Mouse (Mus musculus) MEL (cell line): ENCODE data around the gene Tet3. TPM values are rescaled to one million over a fixed set of nuclear protein-coding genes. Genes with fewer than 3 reads are reported as not detected.

Experiments
- DNase-seq: peaks from one replicate; pipeline ENCODE4 v3.0.0; 2011; ENCODE audit warnings: low read depth, low spot score
- H3K27ac ChIP-seq: 2 replicates; pipeline ENCODE4 v1.5.1; 2012; ENCODE audit warnings: low read depth, mild to moderate bottlenecking, control low read depth, low read length, moderate library complexity; ENCODE audit not compliant: control insufficient read depth
- H3K27me3 ChIP-seq, 2 experiments: fragments of 150-350 bp in 1 of 2; sonication (generic) in 1 of 2; 2 replicates each; pipeline ENCODE4 v1.6.1; 2012; ENCODE audit warnings: low read length in 2 of 2, mild to moderate bottlenecking in 2 of 2, improper control_type of control experiment in 1 of 2, moderate library complexity in 1 of 2; ENCODE audit not compliant: insufficient read depth in 2 of 2, control insufficient read depth in 1 of 2
- H3K36me3 ChIP-seq, 2 experiments: 2 replicates each; pipeline ENCODE4 v1.6.1; 2012 to 2014; ENCODE audit warnings: low read length in 2 of 2, improper control_type of control experiment in 1 of 2, inconsistent platforms in 1 of 2, mild to moderate bottlenecking in 1 of 2; ENCODE audit not compliant: insufficient read depth in 2 of 2, control insufficient read depth in 1 of 2
- H3K4me1 ChIP-seq, 2 experiments: fragments of 150-350 bp in 1 of 2; sonication (generic) in 1 of 2; 2 replicates each; pipeline ENCODE4 v1.6.1; 2012; ENCODE audit warnings: low read length in 2 of 2, improper control_type of control experiment in 1 of 2, mild to moderate bottlenecking in 1 of 2; ENCODE audit not compliant: insufficient read depth in 2 of 2, control insufficient read depth in 1 of 2
- H3K4me3 ChIP-seq, 2 experiments: fragments of 150-350 bp in 1 of 2; sonication (generic) in 1 of 2; 2 replicates each; pipeline ENCODE4 v1.5.1; 2012; ENCODE audit warnings: low read depth in 2 of 2, low read length in 2 of 2, mild to moderate bottlenecking in 2 of 2, moderate library complexity in 2 of 2, control low read depth in 1 of 2, improper control_type of control experiment in 1 of 2; ENCODE audit not compliant: control insufficient read depth in 1 of 2, insufficient read depth in 1 of 2
- H3K79me2 ChIP-seq: 2 replicates; pipeline ENCODE4 v1.6.1; 2012; ENCODE audit warnings: mild to moderate bottlenecking, low read length, moderate library complexity; ENCODE audit not compliant: control insufficient read depth, poor library complexity, insufficient read depth
- H3K9ac ChIP-seq: 2 replicates; pipeline ENCODE4 v1.6.1; 2012; ENCODE audit warnings: low read depth, mild to moderate bottlenecking, control low read depth, low read length, moderate library complexity; ENCODE audit not compliant: control insufficient read depth, poor library complexity, severe bottlenecking
- H3K9me3 ChIP-seq: fragments of 150-350 bp; sonication (generic); replicated peaks from 2 replicates; pipeline ENCODE4 v1.6.1; 2012; ENCODE audit warnings: mild to moderate bottlenecking, low read length, improper control_type of control experiment, moderate library complexity; ENCODE audit not compliant: insufficient read depth
- CHD1 ChIP-seq: IDR thresholded peaks from 2 replicates; pipeline ENCODE4 v1.6.1; 2012; ENCODE audit warnings: low read depth, mild to moderate bottlenecking, inconsistent platforms, low read length, improper control_type of control experiment
- CHD2 ChIP-seq: IDR thresholded peaks from 2 replicates; pipeline ENCODE4 v1.6.1; 2011; ENCODE audit warnings: low read length, improper control_type of control experiment
- CTCF ChIP-seq, 3 experiments: IDR thresholded peaks in 2 of 3; conservative IDR thresholded peaks in 1 of 3; 2 replicates each; pipeline ENCODE4 v1.5.1; 2011 to 2012; ENCODE audit warnings: low read length in 3 of 3, low read depth in 2 of 3, mild to moderate bottlenecking in 2 of 3, improper control_type of control experiment in 1 of 3, inconsistent platforms in 1 of 3, mixed read lengths in 1 of 3, moderate library complexity in 1 of 3; ENCODE audit not compliant: control insufficient read depth in 1 of 3, insufficient read depth in 1 of 3, poor library complexity in 1 of 3, severe bottlenecking in 1 of 3
- ELF1 ChIP-seq: IDR thresholded peaks from 2 replicates; pipeline ENCODE4 v1.6.1; 2014; ENCODE audit warnings: low read depth, mild to moderate bottlenecking, inconsistent platforms, low read length, improper control_type of control experiment, moderate library complexity
- EP300 ChIP-seq, 2 experiments: IDR thresholded peaks; 2 replicates each; pipeline ENCODE4 v1.6.1; 2011; ENCODE audit warnings: improper control_type of control experiment in 2 of 2, low read length in 2 of 2, low read depth in 1 of 2, mild to moderate bottlenecking in 1 of 2
- HCFC1 ChIP-seq: IDR thresholded peaks from 2 replicates; pipeline ENCODE4 v1.6.1; 2012; ENCODE audit warnings: low read depth, mild to moderate bottlenecking, inconsistent platforms, low read length, improper control_type of control experiment, moderate library complexity
- KAT2A ChIP-seq: conservative IDR thresholded peaks from 2 replicates; pipeline ENCODE4 v1.6.1; 2012; ENCODE audit warnings: low read depth, low read length, improper control_type of control experiment, inconsistent platforms
- MYB ChIP-seq: IDR thresholded peaks from 2 replicates; pipeline ENCODE4 v1.6.1; 2011; ENCODE audit warnings: mild to moderate bottlenecking, low read depth, low read length, improper control_type of control experiment
- NELFE ChIP-seq: IDR thresholded peaks from 2 replicates; pipeline ENCODE4 v1.6.1; 2011; ENCODE audit warnings: low read depth, low read length, improper control_type of control experiment
- NRF1 ChIP-seq: IDR thresholded peaks from 2 replicates; pipeline ENCODE4 v1.6.1; 2014; ENCODE audit warnings: low read depth, mild to moderate bottlenecking, inconsistent platforms, low read length, improper control_type of control experiment, moderate library complexity; ENCODE audit not compliant: poor library complexity, insufficient read depth, severe bottlenecking
- POLR2AphosphoS2 ChIP-seq: IDR thresholded peaks from 2 replicates; pipeline ENCODE4 v1.6.1; 2011; ENCODE audit warnings: low read length, improper control_type of control experiment
- RCOR1 ChIP-seq: IDR thresholded peaks from 2 replicates; pipeline ENCODE4 v1.6.1; 2012; ENCODE audit warnings: low read depth, mild to moderate bottlenecking, inconsistent platforms, low read length, improper control_type of control experiment
- SIN3A ChIP-seq: IDR thresholded peaks from 2 replicates; pipeline ENCODE4 v1.6.1; 2012; ENCODE audit warnings: low read length, improper control_type of control experiment, inconsistent platforms
- SMC3 ChIP-seq: IDR thresholded peaks from 2 replicates; pipeline ENCODE4 v1.6.1; 2011; ENCODE audit warnings: low read depth, low read length, improper control_type of control experiment
- TAL1 ChIP-seq: IDR thresholded peaks from 2 replicates; pipeline ENCODE4 v1.6.1; 2012; ENCODE audit warnings: mild to moderate bottlenecking, inconsistent platforms, low read length, moderate library complexity, mixed read lengths
- TBP ChIP-seq: IDR thresholded peaks from 2 replicates; pipeline ENCODE4 v1.8.0; 2011; ENCODE audit warnings: low read depth, low read length, improper control_type of control experiment
- UBTF ChIP-seq: IDR thresholded peaks from 2 replicates; pipeline ENCODE4 v1.6.1; 2012; ENCODE audit warnings: low read depth, mild to moderate bottlenecking, inconsistent platforms, low read length, improper control_type of control experiment, moderate library complexity, borderline replicate concordance; ENCODE audit not compliant: insufficient read depth
- USF1 ChIP-seq: IDR thresholded peaks from 2 replicates; pipeline ENCODE4 v1.6.1; 2014; ENCODE audit warnings: low read depth, mild to moderate bottlenecking, inconsistent platforms, low read length, improper control_type of control experiment, moderate library complexity
- USF2 ChIP-seq, 2 experiments: IDR thresholded peaks; 2 replicates each; pipeline ENCODE4 v1.6.1; 2011 to 2012; ENCODE audit warnings: improper control_type of control experiment in 2 of 2, low read length in 2 of 2, borderline replicate concordance in 1 of 2, inconsistent platforms in 1 of 2, low read depth in 1 of 2, mild to moderate bottlenecking in 1 of 2; ENCODE audit not compliant: insufficient read depth in 1 of 2
- ZNF384 ChIP-seq: IDR thresholded peaks from 2 replicates; pipeline ENCODE4 v1.6.1; 2012; ENCODE audit warnings: low read depth, mild to moderate bottlenecking, inconsistent platforms, low read length, improper control_type of control experiment
- polyA plus RNA-seq, 2 experiments: library from polyadenylated mRNA; stranded (reverse) in 1 of 2; unstranded in 1 of 2; fragments of >175 nt in 1 of 2; fragments of >200 nt in 1 of 2; gene quantifications; 2 replicates each; pipeline versions ENCODE4 v1.2.1 to v1.2.4; 2012; ENCODE audit warnings: low replicate concordance in 2 of 2, low read depth in 1 of 2; ENCODE audit not compliant: insufficient read length in 2 of 2, insufficient read depth in 1 of 2, missing spikeins in 1 of 2
- total RNA-seq: library from RNA; depleted of rRNA; stranded (reverse); fragments of 300-350 nt; gene quantifications from 2 replicates; pipeline ENCODE4 v1.2.3, GENCODE M21; 2012; rRNA removed

Gene Tet3
- 11.0 and 11.6 TPM in 2 replicates for total RNA-seq
- polyA plus RNA-seq: 10 to 100 TPM; 22.9 to 35.3 TPM

- Histone ChIP-seq H3K27me3 (no peaks in the 10 kb centered on the region), H3K9ac (peak within 1 kb of the TSS; percentile 75), H3K36me3 (peaks cover 1 to 18% of the 10 kb centered on the region in 2 experiments; a peak in 2 of 4 replicates), H3K4me3 (no peak within 1 kb of the TSS; a peak in 1 of 4 replicates)
- no peak for DNase-seq
- TF ChIP-seq MYB (no peak), EP300 (IDR thresholded peaks at IDR 0.05; ENCODE audit: low read depth in 1 of 2, low read length in 2 of 2) (peak in 1 of 2 experiments; percentile 16; a peak in 1 of 4 replicates), ZNF384 (peak; percentile 56; the same call in 1 of the 2 replicates), USF1 (no peak)
- TF ChIP-seq, all 39 proteins: peak for 2
- peaks cover 2 to 27% of the 10 kb centered on the region in 2 experiments for H3K4me1 ChIP-seq
- H3K9me3 ChIP-seq: no peaks in the 10 kb centered on the region
- no peak within 1 kb of the TSS for H3K27ac ChIP-seq
- H3K79me2 ChIP-seq: peaks cover 30% of the 10 kb centered on the region
Measured at GRCm38 (mm10) chr6:83459034-83459644, at the start of gene Tet3. TSS of gene Tet3 (minus strand) at chr6:83459084.

GRCm38 (mm10) chr6:83507168-83507546, 48.3 kb upstream of the Tet3 start:
- H3K36me3 ChIP-seq: peaks cover 0 to 11% of the 10 kb centered on the region in 2 experiments; a peak in 2 of 4 replicates
- H3K9me3 ChIP-seq: no peaks in the 10 kb centered on the region
- DNase-seq: no peak
- H3K4me3 ChIP-seq: peak overlapping the region; percentile 53 to 76
- peak overlapping the region; percentile 72 for H3K9ac ChIP-seq
- H3K27ac ChIP-seq: peak overlapping the region; percentile 79
- H3K79me2 ChIP-seq: no peaks in the 10 kb centered on the region; the same call in none of the 2 replicates
- TF ChIP-seq KAT2A (no peak), CHD1 (peak; percentile 75; the same call in 1 of the 2 replicates)
- TF ChIP-seq, all 39 proteins: peak for 1
- H3K4me1 ChIP-seq: peaks cover 5 to 12% of the 10 kb centered on the region in 2 experiments
- H3K27me3 ChIP-seq: no peaks in the 10 kb centered on the region

- peak within 1 kb of the TSS; percentile 72 for H3K9ac ChIP-seq
- H3K36me3 ChIP-seq: peaks cover 0 to 11% of the 10 kb centered on the region in 2 experiments; a peak in 2 of 4 replicates
- peak within 1 kb of the TSS; percentile 63 to 76 for H3K4me3 ChIP-seq
- H3K27me3 ChIP-seq: no peaks in the 10 kb centered on the region
- peak; percentile 100 for DNase-seq
- no peaks in the 10 kb centered on the region; the same call in none of the 2 replicates for H3K79me2 ChIP-seq
- H3K27ac ChIP-seq: peak within 1 kb of the TSS; percentile 87
- no peaks in the 10 kb centered on the region for H3K9me3 ChIP-seq
- H3K4me1 ChIP-seq: peaks cover 5 to 12% of the 10 kb centered on the region in 2 experiments
- TF ChIP-seq POLR2AphosphoS2 (peak; percentile 90), CTCF (IDR thresholded peaks at IDR 0.05 in 2 of 3, conservative IDR thresholded peaks at IDR 0.05 in 1 of 3; ENCODE audit: control insufficient read depth in 1 of 3, insufficient read depth in 1 of 3, low read depth in 2 of 3, low read length in 3 of 3, poor library complexity in 1 of 3, severe bottlenecking in 1 of 3) (no peak), KAT2A (peak; percentile 64), RCOR1 (peak; percentile 26; the same call in 1 of the 2 replicates), ZNF384 (peak; percentile 81), MYB (no peak), NRF1 (peak; percentile 60; the same call in 1 of the 2 replicates), USF2 (IDR thresholded peaks at IDR 0.05; ENCODE audit: borderline replicate concordance in 1 of 2, insufficient read depth in 1 of 2, low read depth in 1 of 2, low read length in 2 of 2) (no peak), HCFC1 (peak; percentile 93), SMC3 (no peak), CHD2 (peak; percentile 99), TBP (peak; percentile 84), NELFE (peak; percentile 88), TAL1 (no peak), ELF1 (peak; percentile 99), USF1 (peak; percentile 62; the same call in 1 of the 2 replicates), UBTF (no peak), SIN3A (peak; percentile 79)
Measured at GRCm38 (mm10) chr6:83506258-83507167, 47.6 kb upstream of the Tet3 start, which contains the start of gene Dguok. TSS of gene Dguok (minus strand) at chr6:83506969.
